Mouse (Mus musculus): ENCODE measurements at regions not wholly inside any gene's neighbourhood (a gene's known extent, or its start where the extent isn't known, plus 50 kb on each side); places are given as distances from the start of the nearest gene placed in this dataset.
A peak's percentile ranks its signal among the peaks of the same experiment; 100 is the strongest.

- no peak for DNase-seq (ENCODE audit: low spot score)
Measured at GRCm38 (mm10) chr1:184478006-184478405, 254.4 kb downstream of the Hlx start.

GRCm38 (mm10) chr1:184462481-184463124, 269.8 kb downstream of the Hlx start:
- DNase-seq (ENCODE audit: low spot score): no peak

DNA sequence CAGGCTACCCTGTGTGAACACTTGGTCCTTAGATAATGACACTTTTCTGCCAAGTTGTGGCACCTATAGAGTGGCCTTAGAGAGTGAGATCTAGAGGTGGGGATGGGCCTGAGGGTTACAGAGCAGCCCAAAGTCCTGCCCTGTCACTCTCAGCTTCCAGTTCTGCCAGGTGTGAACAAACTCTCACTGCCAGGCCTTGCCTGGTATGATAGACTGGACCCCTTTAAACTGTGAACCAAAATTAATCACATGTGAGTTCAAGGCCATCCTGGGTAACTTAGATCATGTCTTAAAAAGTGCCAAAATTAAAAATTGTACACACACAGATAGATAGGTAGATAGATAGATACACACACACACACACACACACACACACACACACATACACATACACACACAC, 271.0 kb downstream of the Hlx start:
- no peak for DNase-seq (ENCODE audit: low spot score)

DNA sequence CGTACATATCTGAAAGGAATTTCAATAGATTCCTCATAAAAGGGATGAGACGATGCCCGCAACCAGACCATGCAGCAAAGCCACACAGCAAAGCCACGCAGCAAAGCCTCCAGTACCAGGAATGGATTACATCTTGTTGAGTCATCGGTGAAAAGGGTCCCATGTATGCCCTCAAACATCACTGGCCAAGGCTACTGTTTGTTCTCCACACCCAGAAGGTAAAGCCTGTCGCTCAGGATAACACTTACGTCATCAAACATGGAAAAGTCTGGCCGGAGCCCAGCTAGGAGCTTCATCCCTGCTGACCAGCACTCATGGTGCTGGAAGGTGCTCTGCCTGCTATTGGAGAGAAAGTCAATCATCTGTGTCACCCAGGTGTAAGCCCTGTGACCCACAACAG, 275.7 kb downstream of the Hlx start:
- no peak for DNase-seq (ENCODE audit: low spot score)

- no peak for DNase-seq (ENCODE audit: low spot score)
Measured at GRCm38 (mm10) chr1:184454381-184454780, 278.0 kb downstream of the Hlx start.

- DNase-seq (ENCODE audit: low spot score): no peak
Measured at GRCm38 (mm10) chr1:184453673-184454072, 278.7 kb downstream of the Hlx start.

GRCm38 (mm10) chr1:184453061-184453460, 279.4 kb downstream of the Hlx start:
- DNase-seq (ENCODE audit: low spot score): no peak

GRCm38 (mm10) chr1:184451686-184452085, 280.7 kb downstream of the Hlx start:
- no peak for DNase-seq (ENCODE audit: low spot score)

- no peak for DNase-seq (ENCODE audit: low spot score)
Measured at GRCm38 (mm10) chr1:184449007-184449406, 283.4 kb downstream of the Hlx start.

DNA sequence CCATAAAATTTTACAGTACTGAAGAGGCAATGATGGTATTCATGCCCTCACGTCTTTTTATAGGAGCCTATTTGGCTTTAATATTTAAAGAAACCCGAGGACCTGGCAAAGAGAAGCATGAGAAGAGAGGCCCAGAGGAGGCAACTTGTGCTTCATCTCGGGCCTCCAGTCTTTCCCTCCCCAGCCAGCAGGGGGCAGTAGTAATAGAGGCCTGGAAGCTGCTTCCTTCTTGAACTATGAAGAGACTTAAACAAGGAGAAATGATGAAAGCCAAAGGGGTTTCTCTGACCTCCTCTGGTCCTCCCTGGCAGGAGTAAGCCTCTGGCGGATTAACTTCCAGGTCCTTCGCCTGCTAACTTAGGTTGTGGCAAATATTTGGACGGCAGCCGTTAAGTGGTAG, 284.5 kb downstream of the Hlx start:
- DNase-seq (ENCODE audit: low spot score): peak; percentile 75

DNA sequence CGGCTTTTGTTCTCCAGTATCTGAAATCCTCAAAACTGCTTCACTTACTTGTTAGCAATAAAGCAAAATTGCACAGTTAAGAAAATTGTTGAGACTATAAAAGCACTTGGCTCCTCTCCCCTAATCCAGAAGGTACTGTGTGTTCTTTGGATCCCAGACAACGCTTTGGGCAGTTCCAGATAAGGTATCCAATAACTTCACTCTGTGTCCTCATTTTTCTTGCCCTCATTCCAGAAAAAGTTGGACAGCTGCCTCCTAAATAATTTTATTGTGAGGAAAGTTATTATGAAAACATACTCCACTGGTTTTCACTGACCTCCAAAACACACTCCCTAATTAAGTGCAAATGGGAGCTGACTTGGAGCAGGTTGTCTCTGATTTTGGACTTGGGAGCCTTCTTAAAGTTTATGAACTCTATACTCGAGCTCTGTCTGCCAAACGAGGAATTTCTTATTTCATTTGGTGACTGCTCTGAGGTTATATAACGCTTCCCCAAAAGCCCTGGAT, 285.2 kb downstream of the Hlx start:
- no peak for DNase-seq (ENCODE audit: low spot score)

GRCm38 (mm10) chr1:184444189-184444588, 288.2 kb downstream of the Hlx start:
- no peak for DNase-seq (ENCODE audit: low spot score)

DNA sequence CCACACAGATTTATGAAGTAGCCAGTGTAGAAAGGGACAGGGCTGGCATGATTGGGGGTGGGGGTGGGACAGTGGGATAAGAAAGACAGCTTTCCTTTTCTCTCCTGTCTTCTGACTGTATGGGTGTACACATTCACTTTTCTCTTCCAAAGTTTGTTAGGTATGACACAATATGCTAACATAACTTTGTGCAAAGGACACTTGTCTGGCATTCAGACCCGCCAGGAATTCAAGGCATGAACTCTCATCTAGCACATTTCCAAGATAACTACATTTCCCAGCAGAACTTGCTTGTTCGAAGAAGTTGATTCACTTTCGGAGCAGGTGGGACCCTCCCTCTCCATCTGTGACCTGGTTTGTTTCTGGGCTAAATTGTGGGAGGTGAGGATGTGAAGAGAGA, 289.7 kb downstream of the Hlx start:
- DNase-seq (ENCODE audit: low spot score): no peak

GRCm38 (mm10) chr1:184441005-184441557, 291.3 kb downstream of the Hlx start:
- peak; percentile 83 for DNase-seq (ENCODE audit: low spot score)

DNA sequence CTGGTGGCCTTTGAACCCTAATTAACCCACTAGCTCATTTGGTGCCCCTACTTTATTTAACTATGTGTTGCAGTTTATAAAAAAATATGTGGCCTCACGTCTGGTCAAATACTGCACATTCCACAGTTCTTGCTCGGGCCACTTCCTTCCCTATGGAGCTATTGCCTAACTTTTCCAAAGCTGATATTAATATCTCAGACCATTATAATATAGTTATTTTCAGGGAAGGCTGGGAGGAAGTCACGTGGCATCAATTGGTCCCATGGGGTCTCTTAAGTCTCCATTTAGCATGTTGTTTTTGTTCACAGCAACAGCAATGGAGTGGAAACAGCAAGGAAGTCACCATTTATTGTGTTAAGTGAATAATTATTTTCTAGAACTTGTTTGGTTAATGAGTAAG, 292.9 kb downstream of the Hlx start:
- DNase-seq (ENCODE audit: low spot score): no peak

GRCm38 (mm10) chr1:184436387-184436786, 296.0 kb downstream of the Hlx start:
- DNase-seq (ENCODE audit: low spot score): no peak

DNA sequence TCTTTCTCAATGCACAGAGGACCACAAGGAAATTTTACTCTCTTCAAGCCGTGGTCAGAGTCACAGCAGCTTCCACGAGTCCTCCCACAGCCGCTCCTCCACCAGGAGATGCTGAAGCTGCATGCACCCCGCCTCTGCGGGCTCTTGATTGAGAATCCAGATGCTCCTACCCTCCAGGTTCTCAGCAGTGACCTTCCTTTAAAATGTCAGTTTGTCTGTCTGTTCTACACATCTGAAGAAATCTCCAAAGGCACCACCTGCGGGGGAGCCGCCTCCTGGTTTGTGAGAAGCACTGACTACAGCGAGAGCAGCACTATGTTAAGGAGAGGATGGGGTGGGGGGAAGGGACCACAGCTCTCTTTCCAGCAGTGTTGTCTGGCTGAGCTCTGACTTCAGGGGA, 303.8 kb downstream of the Hlx start:
- peak; percentile 6 for DNase-seq (ENCODE audit: low spot score)

- no peak for DNase-seq (ENCODE audit: low spot score)
Measured at GRCm38 (mm10) chr1:184428035-184428434, 304.4 kb downstream of the Hlx start.

GRCm38 (mm10) chr1:184425694-184426093, 306.7 kb downstream of the Hlx start:
- no peak for DNase-seq (ENCODE audit: low spot score)

DNA sequence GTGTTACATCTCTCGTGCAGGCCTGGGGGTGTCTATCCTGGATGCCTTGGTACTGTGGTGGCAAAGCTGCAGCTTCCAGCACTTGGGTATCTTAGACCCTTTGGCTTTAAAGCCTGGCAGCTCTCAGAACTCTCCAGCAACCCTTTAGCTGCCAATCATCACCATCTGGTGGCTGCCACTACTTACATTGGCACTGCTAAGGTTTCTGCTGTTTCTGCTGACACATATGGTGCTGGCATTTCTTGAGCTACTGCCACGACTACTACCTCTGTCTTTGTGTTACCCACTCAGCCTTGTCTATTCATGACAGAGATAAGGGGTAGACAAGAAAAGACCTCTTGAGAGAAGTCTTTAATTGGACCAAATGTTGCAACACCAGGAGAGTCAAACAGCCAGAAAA, 308.4 kb downstream of the Hlx start:
- DNase-seq (ENCODE audit: low spot score): no peak

DNA sequence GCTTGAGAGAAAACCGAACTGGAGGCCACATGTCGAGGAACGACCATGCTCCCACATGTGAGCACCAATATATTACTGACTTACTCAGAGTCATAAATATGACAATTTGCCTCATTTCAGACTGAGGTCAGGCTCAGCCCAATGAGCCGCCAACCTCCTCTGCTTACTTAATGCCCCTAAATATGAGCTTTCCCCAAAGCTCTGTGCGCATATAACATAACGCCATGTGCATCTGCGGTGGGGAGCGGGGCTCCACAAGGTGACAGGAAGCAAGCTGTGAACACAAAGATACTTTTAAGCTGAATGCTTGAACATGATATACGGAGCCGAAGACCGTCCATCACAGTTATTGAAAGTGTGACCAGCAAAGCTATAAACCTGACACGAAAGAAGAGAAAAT, 319.8 kb downstream of the Hlx start:
- DNase-seq (ENCODE audit: low spot score): peak; percentile 51

DNA sequence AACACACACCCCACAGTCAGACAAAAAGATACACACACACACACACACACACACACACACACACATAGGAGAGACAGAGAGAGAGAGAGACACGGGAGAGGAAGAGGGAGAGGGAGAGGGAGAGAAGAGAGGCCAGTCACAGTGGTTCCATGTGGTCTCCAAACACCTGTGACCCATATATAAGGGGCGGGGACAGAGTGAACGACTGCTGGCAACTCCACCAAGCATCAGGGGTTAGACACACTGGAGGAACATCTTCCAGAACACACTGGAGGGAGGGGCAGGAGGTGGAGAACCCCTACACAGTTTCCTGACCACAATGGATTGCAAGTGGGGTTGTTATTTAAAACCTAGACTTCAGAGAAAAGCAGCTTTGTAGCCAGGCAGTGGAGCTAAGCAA, 321.4 kb downstream of the Hlx start:
- peak; percentile 92 for DNase-seq (ENCODE audit: low spot score)

GRCm38 (mm10) chr1:184409986-184410385, 322.4 kb downstream of the Hlx start:
- no peak for DNase-seq (ENCODE audit: low spot score)
